Mouse (Mus musculus) Muller cell, postnatal 12 days (primary cell): ENCODE data around the gene Atf7.

Experiments used
- DNase-seq: peaks from one replicate; pipeline ENCODE4 v3.0.0-alpha.2; 2015; ENCODE audit errors: inconsistent ontology term

Gene Atf7

GRCm38 (mm10) chr15:102516293-102516692, 109.0 kb downstream of the Atf7 start:
- DNase-seq = peak; percentile 46

GRCm38 (mm10) chr15:102515791-102516190, 109.5 kb downstream of the Atf7 start:
- DNase-seq = no peak

GRCm38 (mm10) chr15:102515261-102515660, 110.0 kb downstream of the Atf7 start:
- DNase-seq = no peak

GRCm38 (mm10) chr15:102513004-102513403, 112.3 kb downstream of the Atf7 start:
- DNase-seq = no peak

GRCm38 (mm10) chr15:102512471-102512870, 112.8 kb downstream of the Atf7 start:
- no peak for DNase-seq

GRCm38 (mm10) chr15:102512010-102512409, 113.3 kb downstream of the Atf7 start:
- no peak for DNase-seq

- DNase-seq = no peak
These were observed 113.9 kb downstream of the Atf7 start for GRCm38 (mm10) chr15:102511285-102511833.

GRCm38 (mm10) chr15:102510590-102511284, 114.5 kb downstream of the Atf7 start:
- DNase-seq = peak; percentile 94

- no peak for DNase-seq
These were observed 115.2 kb downstream of the Atf7 start for GRCm38 (mm10) chr15:102510110-102510509.

- no peak for DNase-seq
These were observed 116.9 kb downstream of the Atf7 start for GRCm38 (mm10) chr15:102508336-102508735.

GRCm38 (mm10) chr15:102507561-102507960, 117.7 kb downstream of the Atf7 start:
- no peak for DNase-seq

- no peak for DNase-seq
These were observed 118.4 kb downstream of the Atf7 start for GRCm38 (mm10) chr15:102506864-102507263.

GRCm38 (mm10) chr15:102506464-102506830, 118.8 kb downstream of the Atf7 start:
- DNase-seq = no peak

- no peak for DNase-seq
These were observed 119.3 kb downstream of the Atf7 start for GRCm38 (mm10) chr15:102505770-102506463.

GRCm38 (mm10) chr15:102505073-102505769, 120.0 kb downstream of the Atf7 start:
- DNase-seq = no peak

GRCm38 (mm10) chr15:102503924-102504782, 121.1 kb downstream of the Atf7 start:
- no peak for DNase-seq

- no peak for DNase-seq
These were observed 121.8 kb downstream of the Atf7 start, which contains the start of gene Gm10337 for GRCm38 (mm10) chr15:102503447-102503846. TSS of gene Gm10337 (plus strand) at chr15:102503722.

GRCm38 (mm10) chr15:102502254-102502840, 122.9 kb downstream of the Atf7 start:
- DNase-seq = no peak

- no peak for DNase-seq
These were observed 124.0 kb downstream of the Atf7 start for GRCm38 (mm10) chr15:102501084-102501814.

- no peak for DNase-seq
These were observed 124.8 kb downstream of the Atf7 start for GRCm38 (mm10) chr15:102500479-102500878.
